Mouse (Mus musculus) midbrain, postnatal 0 days (tissue): Measurements from ENCODE around the gene Nktr. TPM values are rescaled to one million over a fixed set of nuclear protein-coding genes. Genes with fewer than 3 reads are reported as not detected.

Source experiments
- ATAC-seq: fragments of 200-750 bp; cut with Nextera tagmentation; 2 replicates; pipeline ENCODE4 v1.8.0; 2017; ENCODE audit warnings: moderate number of reproducible peaks, mild to moderate bottlenecking, moderate TSS enrichment, moderate library complexity; ENCODE audit not compliant: low FRiP score
- DNase-seq: peaks from one replicate; pipeline ENCODE4 v3.0.0-alpha.2; 2015; ENCODE audit warnings: low spot score
- H3K27ac ChIP-seq: fragments of 300-500 bp; sonication (generic); 2 replicates; pipeline ENCODE4 v1.5.1; 2014; ENCODE audit warnings: low read depth, mild to moderate bottlenecking, low read length, mixed read lengths
- H3K27me3 ChIP-seq: fragments of 300-500 bp; sonication (generic); 2 replicates; pipeline ENCODE4 v1.6.1; 2014; ENCODE audit warnings: low read length, control low read depth, mixed read lengths; ENCODE audit not compliant: insufficient read depth
- H3K36me3 ChIP-seq: fragments of 300-500 bp; sonication (generic); 2 replicates; pipeline ENCODE4 v1.6.1; 2014; ENCODE audit warnings: low read length, control low read depth, mixed read lengths; ENCODE audit not compliant: insufficient read depth
- H3K4me1 ChIP-seq: fragments of 300-500 bp; sonication (generic); 2 replicates; pipeline ENCODE4 v1.6.1; 2014; ENCODE audit warnings: mild to moderate bottlenecking, control low read depth, antibody characterized with exemption, low read length, mixed read lengths; ENCODE audit not compliant: insufficient read depth
- H3K4me2 ChIP-seq: fragments of 300-500 bp; sonication (generic); 2 replicates; pipeline ENCODE4 v1.6.1; 2014; ENCODE audit warnings: low read depth, mild to moderate bottlenecking, low read length, mixed read lengths; ENCODE audit not compliant: poor library complexity, severe bottlenecking
- H3K4me3 ChIP-seq: fragments of 300-500 bp; sonication (generic); 2 replicates; pipeline ENCODE4 v1.5.1; 2014; ENCODE audit warnings: low read depth, mild to moderate bottlenecking, low read length, moderate library complexity
- H3K9ac ChIP-seq: fragments of 300-500 bp; sonication (generic); replicated peaks from 2 replicates; pipeline ENCODE4 v1.6.1; 2014; ENCODE audit warnings: mild to moderate bottlenecking, low read length, moderate library complexity, mixed read lengths; ENCODE audit not compliant: poor library complexity, severe bottlenecking
- H3K9me3 ChIP-seq: fragments of 300-500 bp; sonication (generic); 2 replicates; pipeline ENCODE4 v1.6.1; 2016; ENCODE audit warnings: low read length, control low read depth
- CTCF ChIP-seq: IDR thresholded peaks from 2 replicates; pipeline ENCODE4 v1.5.1; 2016; ENCODE audit warnings: antibody characterized with exemption, mild to moderate bottlenecking
- WGBS: fragments of 180-500 bp; shearing (Covaris S2); extraction: QIAGEN DNeasy Blood & Tissue Kit; methylation state at CpG from one replicate; pipeline ENCODE4 v1.1.7; 2014; 5-methylcytosine and 5-hydroxymethylcytosine counted together
- polyA plus RNA-seq: library from polyadenylated mRNA; unstranded; fragments of >200 nt; fragmentation: Nextera tagmentation; extraction: Ambion mirVana; gene quantifications from 2 replicates; pipeline ENCODE4 v1.2.1, GENCODE M21; 2015
- total RNA-seq: library from RNA; depleted of rRNA; stranded (reverse); fragments of >200 nt; gene quantifications from 2 replicates; pipeline ENCODE4 v1.2.3, GENCODE M21; 2014

The Nktr gene
- total and polyA plus RNA-seq, 2 experiments from 2014 or later, result 50.7 to 71.4 TPM

DNA sequence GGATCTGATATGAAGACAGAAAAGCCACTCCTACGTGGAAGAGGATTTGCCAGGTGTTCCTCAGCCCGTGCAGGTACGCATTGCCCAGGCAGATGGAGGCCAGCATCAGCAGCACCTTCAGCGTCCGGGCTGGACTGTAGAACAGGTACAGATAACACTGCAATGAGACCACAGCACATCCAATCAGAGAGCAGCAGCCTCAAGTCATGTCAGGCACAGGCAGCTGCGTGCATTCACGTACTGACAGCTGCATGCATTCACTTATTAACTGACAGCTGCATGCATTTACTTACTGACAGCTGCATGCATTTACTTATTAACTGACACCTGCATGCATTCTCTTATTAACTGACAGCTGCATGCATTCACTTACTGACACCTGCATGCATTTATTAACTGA is 34.3 kb upstream of the Nktr start:
- no peak for TF ChIP-seq CTCF
- no peaks in the 10 kb centered on the region for H3K9me3 ChIP-seq
- no peak overlapping the region for H3K27ac ChIP-seq
- WGBS, result 81% methylated on average over 7 of the region's 7 CpGs
- H3K4me2 ChIP-seq, result no peak overlapping the region
- no peaks in the 10 kb centered on the region for H3K27me3 ChIP-seq
- H3K9ac ChIP-seq, result no peak overlapping the region
- DNase-seq (no peak), ATAC-seq (no peak)
- no peak overlapping the region for H3K4me3 ChIP-seq
- H3K36me3 ChIP-seq, result peaks cover 43% of the 10 kb centered on the region
- H3K4me1 ChIP-seq, result no peaks in the 10 kb centered on the region; the same call in 1 of the 2 replicates

DNA sequence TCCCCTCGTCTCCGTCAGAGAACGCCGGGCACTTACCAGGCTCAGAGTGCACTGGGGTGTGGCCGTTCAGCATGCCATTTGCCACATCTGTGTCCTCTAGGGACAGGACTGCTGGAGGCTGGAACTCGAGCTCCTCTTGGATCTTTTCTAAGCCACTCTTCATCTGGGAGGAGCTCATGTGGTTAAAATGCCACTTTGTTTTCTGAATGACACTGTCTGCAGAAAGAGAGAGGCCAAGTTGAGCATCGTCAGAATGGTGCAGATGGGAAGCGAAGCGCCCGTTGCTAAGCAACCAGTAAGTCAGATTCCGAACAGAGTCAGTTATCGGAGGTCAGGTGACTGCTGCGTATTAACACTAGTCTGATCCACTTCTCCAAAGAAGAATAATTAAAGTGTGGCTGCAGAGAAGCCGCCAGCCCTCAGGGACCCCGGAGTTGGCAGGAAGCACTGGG is 28.7 kb upstream of the Nktr start:
- no peaks in the 10 kb centered on the region for H3K27me3 ChIP-seq
- no peak; the same call in 1 of the 2 replicates for TF ChIP-seq CTCF
- H3K4me2 ChIP-seq, result peak overlapping the region; percentile 54
- H3K27ac ChIP-seq, result peak overlapping the region; percentile 80
- H3K4me3 ChIP-seq, result peak overlapping the region; percentile 27
- no peaks in the 10 kb centered on the region for H3K9me3 ChIP-seq
- DNase-seq, result peak; percentile 93
- H3K9ac ChIP-seq, result peak overlapping the region; percentile 36; the same call in 1 of the 2 replicates
- peaks cover 6% of the 10 kb centered on the region; the same call in 1 of the 2 replicates for H3K4me1 ChIP-seq
- peak; percentile 88 for ATAC-seq
- peaks cover 31% of the 10 kb centered on the region for H3K36me3 ChIP-seq
- WGBS, result 16% methylated on average over 15 of the region's 15 CpGs

DNA sequence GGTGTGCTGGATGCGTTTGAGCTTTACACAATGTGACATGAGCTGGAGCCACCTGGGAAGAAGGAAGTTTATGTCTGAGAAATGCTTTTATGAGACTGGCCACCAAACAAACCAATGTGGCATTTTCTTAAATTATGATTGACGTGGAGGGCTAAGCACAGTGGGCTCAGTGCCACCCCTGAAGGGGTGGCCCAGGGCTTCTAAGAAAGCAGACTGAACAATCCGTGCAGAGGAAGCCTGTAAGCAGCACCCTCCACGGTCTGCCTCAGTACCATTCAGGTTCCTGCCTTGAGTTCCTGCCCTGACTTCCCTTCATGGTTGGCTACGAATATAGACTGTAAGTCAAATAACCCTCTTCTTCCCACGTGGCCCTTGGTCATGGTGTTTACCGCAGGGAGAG is 28.2 kb upstream of the Nktr start:
- 55% methylated on average over 7 of the region's 7 CpGs for WGBS
- Histone ChIP-seq H3K4me3 (peak overlapping the region; percentile 27; the same call in 1 of the 2 replicates), H3K4me1 (peaks cover 6% of the 10 kb centered on the region; the same call in 1 of the 2 replicates), H3K27me3 (no peaks in the 10 kb centered on the region), H3K9me3 (no peaks in the 10 kb centered on the region), H3K9ac (0 out of 2 replicates have a peak overlapping the region, but pooled peaks have one; percentile 19), H3K4me2 (peak overlapping the region; percentile 54), H3K36me3 (peaks cover 26% of the 10 kb centered on the region), H3K27ac (peak overlapping the region; percentile 80)
- no peak for TF ChIP-seq CTCF
- peak; percentile 41; the same call in 1 of the 2 replicates for ATAC-seq
- DNase-seq, result no peak

DNA sequence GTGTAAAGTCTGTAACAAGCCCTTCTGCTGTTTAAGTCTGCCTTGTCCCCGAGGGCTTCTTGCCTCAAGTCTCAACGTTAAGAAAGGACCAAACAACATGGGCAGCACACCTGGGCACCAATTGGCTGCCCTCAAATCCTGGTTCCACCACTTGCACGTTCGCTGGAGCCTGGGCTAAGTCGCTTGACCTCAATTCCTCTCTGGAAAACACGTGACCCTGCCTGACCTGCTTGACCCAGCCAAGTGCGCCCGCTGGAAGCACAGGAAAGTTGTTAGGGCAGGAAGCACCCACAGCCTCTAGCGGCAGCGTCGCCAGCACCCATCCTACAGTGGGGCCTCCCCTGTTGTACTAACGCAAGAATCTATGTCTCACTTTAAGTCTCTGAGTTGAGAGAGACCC is 24.2 kb upstream of the Nktr start:
- Histone ChIP-seq H3K4me3 (no peak overlapping the region), H3K9me3 (no peaks in the 10 kb centered on the region), H3K27me3 (no peaks in the 10 kb centered on the region), H3K9ac (no peak overlapping the region), H3K4me2 (no peak overlapping the region), H3K4me1 (peaks cover 6% of the 10 kb centered on the region; the same call in 1 of the 2 replicates), H3K36me3 (peaks cover 23% of the 10 kb centered on the region; the same call in 1 of the 2 replicates), H3K27ac (no peak overlapping the region)
- 83% methylated on average over 12 of the region's 12 CpGs for WGBS
- ATAC-seq (no peak), DNase-seq (no peak)
- TF ChIP-seq CTCF, result no peak

DNA sequence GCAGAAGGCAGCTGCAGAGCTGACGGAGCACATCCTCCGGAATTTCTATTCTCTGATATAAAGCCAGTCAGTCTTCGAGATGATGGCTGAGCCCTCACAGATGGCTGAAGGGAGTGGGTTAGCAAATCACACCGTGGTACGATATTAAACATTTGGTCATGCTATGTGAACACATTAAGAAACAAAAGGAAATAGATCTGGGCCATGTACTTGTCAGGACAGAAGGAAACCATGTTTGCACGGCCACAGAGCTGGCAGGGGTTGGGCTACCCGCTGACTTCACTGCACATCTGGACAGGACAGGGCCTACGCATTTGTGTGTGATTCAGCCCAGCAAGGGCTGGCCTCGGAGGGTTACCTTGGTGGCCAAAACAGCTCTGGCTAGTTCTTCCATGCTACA is 22.3 kb upstream of the Nktr start:
- no peak for TF ChIP-seq CTCF
- no peak overlapping the region for H3K4me2 ChIP-seq
- no peaks in the 10 kb centered on the region for H3K27me3 ChIP-seq
- peaks cover 23% of the 10 kb centered on the region; the same call in 1 of the 2 replicates for H3K36me3 ChIP-seq
- no peaks in the 10 kb centered on the region for H3K9me3 ChIP-seq
- DNase-seq (no peak), ATAC-seq (peak; percentile 21; the same call in 1 of the 2 replicates)
- no peak overlapping the region for H3K9ac ChIP-seq
- H3K4me3 ChIP-seq, result no peak overlapping the region
- no peaks in the 10 kb centered on the region for H3K4me1 ChIP-seq
- 92% methylated on average over 9 of the region's 9 CpGs for WGBS
- H3K27ac ChIP-seq, result no peak overlapping the region

DNA sequence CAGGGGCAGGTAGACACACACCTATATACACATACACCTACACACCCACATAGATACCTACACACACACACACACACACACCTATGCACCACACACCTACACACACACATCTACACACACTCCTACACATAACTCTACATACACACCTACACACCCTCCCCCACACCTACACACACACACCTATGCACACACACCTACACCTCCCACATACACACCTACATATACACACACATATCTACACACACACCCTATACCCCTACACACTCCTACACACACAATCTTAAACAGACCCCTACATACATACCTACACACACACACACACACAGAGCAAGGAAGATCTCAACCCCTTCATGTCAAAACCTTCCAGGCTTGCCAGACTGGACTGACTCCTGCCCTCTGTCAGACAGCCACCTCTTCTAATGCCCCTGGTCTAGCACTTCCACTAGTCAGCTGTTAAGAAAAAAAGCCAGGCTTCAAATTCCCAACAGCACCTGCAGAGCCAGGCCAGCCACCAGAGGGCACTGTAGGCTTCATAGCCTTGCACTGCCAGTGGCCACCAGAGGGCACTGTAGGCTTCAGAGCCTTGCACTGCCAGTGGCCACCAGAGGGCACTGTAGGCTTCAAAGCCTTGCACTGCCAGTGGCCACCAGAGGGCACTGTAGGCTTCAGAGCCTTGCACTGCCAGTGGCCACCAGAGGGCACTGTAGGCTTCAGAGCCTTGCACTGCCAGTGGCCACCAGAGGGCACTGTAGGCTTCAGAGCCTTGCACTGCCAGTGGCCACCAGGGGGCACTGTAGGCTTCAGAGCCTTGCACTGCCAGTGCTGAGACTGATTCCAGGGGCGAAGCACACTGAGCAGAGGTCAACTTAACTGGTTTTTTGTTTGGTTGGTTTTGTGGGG is 21.6 kb upstream of the Nktr start:
- peak; percentile 67 for ATAC-seq
- Histone ChIP-seq H3K4me2 (no peak overlapping the region), H3K36me3 (peaks cover 20% of the 10 kb centered on the region; the same call in 1 of the 2 replicates), H3K4me1 (no peaks in the 10 kb centered on the region), H3K9ac (no peak overlapping the region), H3K27ac (no peak overlapping the region), H3K9me3 (no peaks in the 10 kb centered on the region), H3K4me3 (no peak overlapping the region), H3K27me3 (no peaks in the 10 kb centered on the region)
- WGBS, result 100% methylated on average over 1 of the region's 1 CpGs
- DNase-seq, result peak; percentile 51
- TF ChIP-seq CTCF, result peak; percentile 98
